Mouse (Mus musculus): ENCODE data around the gene Epor. TPM values are rescaled to one million over a fixed set of nuclear protein-coding genes. Genes with fewer than 3 reads are reported as not detected.

The Epor gene
- 1 to 10 TPM; 6.5 to 7.5 TPM for total RNA-seq (2021)
- long read RNA-seq, experiment 1, partial matches to known transcripts, result 3 of 9 reads
- long read RNA-seq, experiment 1, other reads (novel, unspliced or antisense), result 2 of 9 reads
- long read RNA-seq, experiment 2, transcript Epor-201 (8 exons, 1,761 nt), result major isoform, 8 of 16 reads
- long read RNA-seq, experiment 2, partial matches to known transcripts, result 4 of 16 reads
- long read RNA-seq, experiment 2, other reads (novel, unspliced or antisense), result 4 of 16 reads

- DNase-seq (ENCODE audit: low spot score in 2 of 2), result peak in 1 of 2 experiments; percentile 79
Observed at GRCm38 (mm10) chr9:21963417-21963816, at the start of gene Epor. Gene Epor, minus strand, starts transcription at chr9:21963506.

- no peak for DNase-seq (ENCODE audit: low spot score in 2 of 2)
Observed at GRCm38 (mm10) chr9:22012731-22013130, 49.4 kb upstream of the Epor start.

- no peak for DNase-seq (ENCODE audit: low spot score in 2 of 2)
Observed at GRCm38 (mm10) chr9:22011055-22011454, 47.7 kb upstream of the Epor start.

- DNase-seq (ENCODE audit: low spot score in 2 of 2), result no peak
Observed at GRCm38 (mm10) chr9:22004546-22004945, 41.2 kb upstream of the Epor start.

GRCm38 (mm10) chr9:22003163-22003554, 39.9 kb upstream of the Epor start:
- peak; percentile 29 to 49 for DNase-seq (ENCODE audit: low spot score in 2 of 2)

GRCm38 (mm10) chr9:22002194-22003162, 39.2 kb upstream of the Epor start, which contains the start of the genes Ccdc151 and Prkcsh:
Gene Ccdc151, minus strand, starts transcription at chr9:22002634.
Gene Prkcsh, plus strand, starts transcription at chr9:22002806.
- peak; percentile 96 to 98 for DNase-seq (ENCODE audit: low spot score in 2 of 2)

GRCm38 (mm10) chr9:22001633-22002032, 38.3 kb upstream of the Epor start:
- no peak for DNase-seq (ENCODE audit: low spot score in 2 of 2)

GRCm38 (mm10) chr9:22000296-22000695, 37.0 kb upstream of the Epor start:
- DNase-seq (ENCODE audit: low spot score in 2 of 2), result no peak

- DNase-seq (ENCODE audit: low spot score in 2 of 2), result no peak
Observed at GRCm38 (mm10) chr9:21996178-21996867, 33.0 kb upstream of the Epor start.

- DNase-seq (ENCODE audit: low spot score in 2 of 2), result no peak
Observed at GRCm38 (mm10) chr9:21992227-21992626, 28.9 kb upstream of the Epor start.

GRCm38 (mm10) chr9:21989230-21990110, 26.2 kb upstream of the Epor start, which contains the start of gene Rgl3:
Gene Rgl3, minus strand, starts transcription at chr9:21989446.
- DNase-seq (ENCODE audit: low spot score in 2 of 2), result peak in 1 of 2 experiments; percentile 38

GRCm38 (mm10) chr9:21988421-21989101, 25.3 kb upstream of the Epor start:
- DNase-seq (ENCODE audit: low spot score in 2 of 2), result no peak

GRCm38 (mm10) chr9:21987592-21988342, 24.5 kb upstream of the Epor start:
- no peak for DNase-seq (ENCODE audit: low spot score in 2 of 2)

GRCm38 (mm10) chr9:21983911-21984310, 20.6 kb upstream of the Epor start:
- DNase-seq (ENCODE audit: low spot score in 2 of 2), result no peak

- no peak for DNase-seq (ENCODE audit: low spot score in 2 of 2)
Observed at GRCm38 (mm10) chr9:21978398-21979128, 15.3 kb upstream of the Epor start.

GRCm38 (mm10) chr9:21977972-21978371, 14.7 kb upstream of the Epor start:
- no peak for DNase-seq (ENCODE audit: low spot score in 2 of 2)

GRCm38 (mm10) chr9:21977331-21977730, 14.0 kb upstream of the Epor start:
- DNase-seq (ENCODE audit: low spot score in 2 of 2), result no peak

- DNase-seq (ENCODE audit: low spot score in 2 of 2), result no peak
Observed at GRCm38 (mm10) chr9:21976626-21977175, 13.4 kb upstream of the Epor start.

All from gastrocnemius, postnatal 4 days (tissue).